Mouse (Mus musculus) lung, embryonic 15.5 days (tissue): Measurements from ENCODE around the gene Efl1. TPM values are rescaled to one million over a fixed set of nuclear protein-coding genes. Genes with fewer than 3 reads are reported as not detected.
A peak's percentile ranks its signal among the peaks of the same experiment; 100 is the strongest.

Experiments used
- ATAC-seq: fragments of 200-750 bp; cut with Nextera tagmentation; 2 replicates; pipeline ENCODE4 v1.8.0; 2017; ENCODE audit warnings: moderate number of reproducible peaks, borderline replicate concordance; ENCODE audit not compliant: low FRiP score, low TSS enrichment; ENCODE audit errors: extremely low read depth
- H3K27ac ChIP-seq: fragments of 300-500 bp; sonication (generic); 2 replicates; pipeline ENCODE4 v1.5.1; 2015; ENCODE audit warnings: moderate library complexity, mild to moderate bottlenecking, inconsistent platforms
- H3K27me3 ChIP-seq: fragments of 300-500 bp; sonication (generic); 2 replicates; pipeline ENCODE4 v1.6.1; 2015; ENCODE audit warnings: inconsistent platforms
- H3K36me3 ChIP-seq: fragments of 300-500 bp; sonication (generic); 2 replicates; pipeline ENCODE4 v1.6.1; 2015; ENCODE audit warnings: inconsistent platforms
- H3K4me1 ChIP-seq: fragments of 300-500 bp; sonication (generic); 2 replicates; pipeline ENCODE4 v1.6.1; 2015; ENCODE audit warnings: inconsistent platforms
- H3K4me2 ChIP-seq: fragments of 300-500 bp; sonication (generic); 2 replicates; pipeline ENCODE4 v1.6.1; 2015; ENCODE audit warnings: inconsistent platforms, mild to moderate bottlenecking, moderate library complexity
- H3K4me3 ChIP-seq: fragments of 300-500 bp; sonication (generic); 2 replicates; pipeline ENCODE4 v1.5.1; 2015; ENCODE audit warnings: mild to moderate bottlenecking, inconsistent platforms
- H3K9ac ChIP-seq: fragments of 300-500 bp; sonication (generic); 2 replicates; pipeline ENCODE4 v1.6.1; 2015; ENCODE audit warnings: inconsistent platforms
- H3K9me3 ChIP-seq: fragments of 300-500 bp; sonication (generic); 2 replicates; pipeline ENCODE4 v1.6.1; 2016; ENCODE audit warnings: inconsistent platforms
- WGBS: fragments of 180-500 bp; shearing (Covaris S2); methylation state at CpG from one replicate; pipeline ENCODE4 v1.1.7; 2015; 5-methylcytosine and 5-hydroxymethylcytosine counted together
- polyA plus RNA-seq: library from polyadenylated mRNA; unstranded; fragments of >200 nt; fragmentation: Nextera tagmentation; extraction: Ambion mirVana; gene quantifications from 2 replicates; pipeline ENCODE4 v1.2.1, GENCODE M21; 2015

The Efl1 gene
- 19.5 and 20.7 TPM in 2 replicates for polyA plus RNA-seq

DNA sequence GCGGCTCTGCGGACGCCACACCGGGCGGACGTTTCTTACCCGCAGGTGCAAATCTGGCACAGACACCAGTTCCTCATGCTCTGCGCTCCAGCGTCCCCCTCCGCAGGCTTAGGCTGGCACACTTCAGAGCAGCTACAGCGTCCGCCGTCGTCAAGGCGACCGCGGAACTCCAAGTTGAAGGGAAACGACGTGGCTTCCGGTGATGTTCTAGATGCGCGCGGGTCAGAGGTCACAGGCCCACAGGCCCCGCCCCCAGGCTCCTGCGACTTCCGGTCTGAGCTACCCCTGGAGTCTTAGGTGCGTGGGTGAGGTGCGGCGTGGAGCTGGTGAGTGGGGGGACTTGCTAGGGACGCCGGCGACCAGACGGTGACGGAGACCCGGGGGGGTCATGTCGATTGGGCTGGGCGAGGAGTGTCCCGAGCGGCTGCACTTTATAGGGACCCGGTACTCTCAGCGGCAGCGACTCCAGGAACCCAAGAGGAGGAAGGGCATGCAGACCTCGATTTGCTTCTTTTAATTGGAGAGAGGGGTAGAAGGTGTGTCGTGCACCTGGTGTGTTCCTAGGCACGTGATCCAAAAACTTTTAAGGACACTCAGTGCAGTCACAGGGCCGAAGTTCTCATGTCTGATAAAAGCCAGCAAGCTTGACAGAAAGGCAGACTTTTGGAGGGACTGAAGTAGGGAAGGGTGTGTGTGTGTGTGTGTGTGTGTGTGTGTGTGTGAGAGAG lies at the start of gene Efl1, which contains the start of gene Saxo2:
Efl1 (plus strand) TSS at position 262 of the 728 bp plus-strand sequence.
Saxo2 (minus strand) TSS at position 176 of the 728 bp plus-strand sequence.
- Histone ChIP-seq H3K9ac (peak within 1 kb of the TSS; percentile 63), H3K27ac (0 out of 2 replicates have a peak within 1 kb of the TSS, but pooled peaks have one; percentile 29), H3K9me3 (no peaks in the 10 kb centered on the region), H3K4me3 (peak within 1 kb of the TSS; percentile 82), H3K4me1 (no peaks in the 10 kb centered on the region), H3K27me3 (no peaks in the 10 kb centered on the region), H3K36me3 (peaks cover 8% of the 10 kb centered on the region; the same call in 1 of the 2 replicates), H3K4me2 (peak within 1 kb of the TSS; percentile 73)
- peak; percentile 98 for ATAC-seq
- WGBS, result under 1% methylated on average over 46 of the region's 46 CpGs

DNA sequence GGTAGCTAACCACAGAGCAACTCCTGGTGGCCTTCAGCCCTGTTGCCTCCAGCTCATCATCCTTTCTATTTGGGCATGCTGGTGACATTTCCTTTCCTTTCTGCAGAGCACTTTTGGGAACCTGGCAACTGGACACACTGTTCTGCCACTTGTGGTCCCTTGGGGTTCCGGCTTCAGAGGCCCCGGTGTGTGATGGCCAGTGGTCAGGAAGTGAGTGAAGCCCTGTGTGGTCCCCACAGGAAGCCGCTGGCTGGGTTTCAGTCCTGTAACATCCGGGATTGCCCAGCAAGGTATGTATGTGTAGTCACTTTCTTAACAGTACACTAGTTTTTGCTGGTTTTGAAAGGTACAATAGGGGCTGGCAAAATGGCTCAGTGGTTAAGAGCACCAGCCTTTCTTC lies 46.4 kb upstream of the Efl1 start:
- Histone ChIP-seq H3K9ac (no peak overlapping the region), H3K4me1 (peaks cover 4% of the 10 kb centered on the region; the same call in 1 of the 2 replicates), H3K27me3 (no peaks in the 10 kb centered on the region), H3K27ac (no peak overlapping the region), H3K9me3 (no peaks in the 10 kb centered on the region), H3K4me2 (no peak overlapping the region), H3K36me3 (no peaks in the 10 kb centered on the region), H3K4me3 (no peak overlapping the region)
- WGBS, result 65% methylated on average over 4 of the region's 4 CpGs
- no peak for ATAC-seq

DNA sequence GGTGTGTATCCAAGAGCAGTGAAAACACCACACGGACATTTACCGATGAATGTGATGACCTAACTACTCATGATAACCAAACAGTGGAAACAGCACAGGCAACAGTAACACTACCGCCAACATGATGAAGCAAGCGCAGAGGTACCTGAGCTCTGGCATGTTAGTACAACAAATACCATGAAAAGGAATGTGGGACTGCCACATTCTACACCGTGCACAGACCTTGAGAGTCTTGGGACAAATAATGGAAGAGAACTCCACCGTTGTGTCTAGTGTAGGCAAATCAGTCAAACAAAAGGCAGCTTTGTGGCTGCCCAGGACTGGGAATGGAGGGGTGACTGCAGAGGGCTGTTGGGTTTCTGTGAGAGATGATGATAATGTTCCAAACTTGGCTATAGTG lies 43.0 kb upstream of the Efl1 start:
- Histone ChIP-seq H3K4me3 (no peak overlapping the region), H3K9ac (no peak overlapping the region), H3K9me3 (no peaks in the 10 kb centered on the region), H3K4me2 (no peak overlapping the region), H3K27ac (peak overlapping the region; percentile 77), H3K4me1 (peaks cover 4% of the 10 kb centered on the region; the same call in 1 of the 2 replicates), H3K36me3 (no peaks in the 10 kb centered on the region), H3K27me3 (no peaks in the 10 kb centered on the region)
- peak; percentile 74; the same call in 1 of the 2 replicates for ATAC-seq
- 59% methylated on average over 6 of the region's 6 CpGs for WGBS

DNA sequence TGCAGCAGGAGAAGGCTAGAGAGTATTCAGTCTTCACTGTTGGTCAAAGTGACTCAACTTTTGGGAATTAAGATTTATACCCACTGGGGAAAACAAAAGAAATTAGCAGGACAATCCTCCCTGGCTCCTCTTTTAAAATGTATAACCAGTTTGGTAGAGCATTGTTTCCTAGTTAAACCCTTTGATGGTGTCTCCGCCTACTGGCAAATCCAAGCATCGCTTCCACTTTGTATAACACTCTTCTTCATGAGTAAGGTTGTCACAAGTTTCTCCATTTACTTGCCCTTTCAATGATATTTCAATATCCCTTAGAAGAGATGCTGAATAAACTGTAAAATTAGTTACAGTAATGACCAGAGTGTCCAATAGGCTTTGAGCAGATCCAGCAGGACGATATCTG lies 38.8 kb upstream of the Efl1 start:
- Histone ChIP-seq H3K9me3 (no peaks in the 10 kb centered on the region), H3K27me3 (no peaks in the 10 kb centered on the region), H3K27ac (no peak overlapping the region), H3K4me2 (no peak overlapping the region), H3K9ac (no peak overlapping the region), H3K4me3 (no peak overlapping the region), H3K36me3 (no peaks in the 10 kb centered on the region), H3K4me1 (peaks cover 4% of the 10 kb centered on the region; the same call in 1 of the 2 replicates)
- 59% methylated on average over 3 of the region's 3 CpGs for WGBS
- no peak for ATAC-seq

DNA sequence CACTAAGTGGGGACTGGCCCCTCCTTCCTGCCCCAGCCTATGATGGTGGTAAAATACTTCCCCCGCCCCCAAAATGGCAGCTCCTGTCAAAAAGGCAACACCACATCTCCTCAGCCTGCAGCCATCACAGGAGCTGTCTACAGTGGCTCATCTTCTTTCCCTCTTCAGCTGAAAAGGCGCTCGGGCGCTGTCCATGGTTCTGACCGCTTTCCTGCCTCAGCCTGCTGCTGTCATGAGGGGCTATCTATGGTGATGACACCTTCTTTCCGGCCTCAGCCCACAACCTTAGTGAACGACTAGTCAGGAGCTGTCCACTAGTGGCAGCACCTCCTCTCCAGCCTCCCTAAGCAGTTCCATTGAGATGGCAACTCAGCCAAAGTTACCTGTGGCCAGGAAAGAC lies 23.1 kb upstream of the Efl1 start:
- ATAC-seq, result no peak
- H3K4me1 ChIP-seq, result no peaks in the 10 kb centered on the region
- H3K4me2 ChIP-seq, result no peak overlapping the region
- H3K9me3 ChIP-seq, result no peaks in the 10 kb centered on the region
- H3K36me3 ChIP-seq, result no peaks in the 10 kb centered on the region
- H3K27me3 ChIP-seq, result no peaks in the 10 kb centered on the region
- WGBS, result 13% methylated on average over 7 of the region's 7 CpGs
- H3K9ac ChIP-seq, result no peak overlapping the region
- no peak overlapping the region for H3K27ac ChIP-seq
- H3K4me3 ChIP-seq, result no peak overlapping the region

DNA sequence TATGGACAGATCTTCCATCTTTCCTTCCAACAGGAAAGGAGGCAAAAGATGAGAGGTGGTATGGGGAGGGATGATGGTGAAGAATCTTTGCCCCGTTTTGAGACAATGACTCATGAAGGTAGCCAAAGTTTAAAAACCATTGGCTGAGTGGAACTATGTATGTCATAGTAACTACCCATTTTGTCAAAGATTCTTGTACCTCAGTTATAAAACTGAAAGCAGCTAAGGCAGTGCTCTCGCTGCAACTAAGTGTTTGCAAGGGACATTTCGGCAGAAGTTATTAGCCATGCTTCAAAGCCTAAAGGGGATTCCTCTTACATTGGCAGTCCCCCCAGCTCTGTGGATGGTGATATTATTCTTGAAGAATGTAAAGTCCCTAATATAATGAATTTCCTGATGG lies 1.2 kb upstream of the Efl1 start:
- no peak overlapping the region for H3K4me3 ChIP-seq
- no peaks in the 10 kb centered on the region for H3K9me3 ChIP-seq
- H3K4me2 ChIP-seq, result no peak overlapping the region
- no peak overlapping the region for H3K27ac ChIP-seq
- H3K36me3 ChIP-seq, result peaks cover 6% of the 10 kb centered on the region; the same call in 1 of the 2 replicates
- 79% methylated on average over 3 of the region's 3 CpGs for WGBS
- H3K9ac ChIP-seq, result no peak overlapping the region
- H3K27me3 ChIP-seq, result no peaks in the 10 kb centered on the region
- ATAC-seq, result no peak
- H3K4me1 ChIP-seq, result no peaks in the 10 kb centered on the region

DNA sequence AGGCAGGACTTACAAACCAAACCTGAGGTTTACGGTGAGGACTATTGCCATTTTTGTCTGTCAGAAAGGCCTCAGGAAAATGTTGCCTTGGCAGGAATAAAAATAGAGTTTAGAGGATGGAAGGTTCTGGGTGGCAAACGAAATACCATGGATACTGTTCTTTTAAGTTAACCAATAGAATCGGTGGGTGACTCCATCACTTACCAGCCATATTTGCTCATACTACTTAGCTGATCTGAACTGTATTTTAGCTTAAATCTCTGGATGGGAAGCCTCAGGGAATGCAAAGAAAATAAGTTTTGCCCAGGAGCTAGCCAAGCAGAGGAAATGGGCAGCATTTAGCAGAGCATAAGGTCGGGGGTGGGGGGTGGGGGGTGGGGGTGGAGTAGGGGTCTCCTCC lies 505 bp upstream of the Efl1 start:
- no peak; the same call in 1 of the 2 replicates for ATAC-seq
- WGBS, result 21% methylated on average over 4 of the region's 4 CpGs

DNA sequence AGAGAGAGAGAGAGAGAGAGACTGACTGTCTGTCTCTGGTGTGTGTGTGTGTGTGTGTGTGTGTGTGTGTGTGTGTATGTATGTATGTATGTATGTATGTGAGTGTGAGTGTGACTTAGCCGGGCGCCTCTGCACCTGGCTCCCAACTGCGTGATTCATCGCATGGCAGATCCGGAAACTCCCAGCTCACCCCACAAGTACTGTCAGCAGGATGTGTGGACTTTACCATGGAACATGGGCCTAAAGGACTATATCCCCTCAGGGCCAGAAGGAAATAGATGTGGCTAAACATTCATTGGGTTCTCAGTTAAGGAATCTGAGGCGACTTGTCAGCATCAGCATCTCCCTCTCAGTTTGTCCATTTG lies 649 bp downstream of the Efl1 start:
- no peaks in the 10 kb centered on the region for H3K27me3 ChIP-seq
- H3K27ac ChIP-seq, result 0 out of 2 replicates have a peak overlapping the region, but pooled peaks have one; percentile 29
- H3K9ac ChIP-seq, result peak overlapping the region; percentile 63
- no peak for ATAC-seq
- H3K4me1 ChIP-seq, result no peaks in the 10 kb centered on the region
- H3K4me2 ChIP-seq, result peak overlapping the region; percentile 73
- H3K36me3 ChIP-seq, result peaks cover 8% of the 10 kb centered on the region; the same call in 1 of the 2 replicates
- 7% methylated on average over 6 of the region's 6 CpGs for WGBS
- H3K9me3 ChIP-seq, result no peaks in the 10 kb centered on the region
- H3K4me3 ChIP-seq, result peak overlapping the region; percentile 82

More for the DNA sequence above, 505 bp upstream of the Efl1 start:
- Histone ChIP-seq H3K4me1 (no peaks in the 10 kb centered on the region), H3K27ac (no peak overlapping the region), H3K9me3 (no peaks in the 10 kb centered on the region), H3K36me3 (peaks cover 8% of the 10 kb centered on the region; the same call in 1 of the 2 replicates), H3K9ac (peak overlapping the region; percentile 63; the same call in 1 of the 2 replicates), H3K27me3 (no peaks in the 10 kb centered on the region), H3K4me2 (peak overlapping the region; percentile 73), H3K4me3 (peak overlapping the region; percentile 82)

DNA sequence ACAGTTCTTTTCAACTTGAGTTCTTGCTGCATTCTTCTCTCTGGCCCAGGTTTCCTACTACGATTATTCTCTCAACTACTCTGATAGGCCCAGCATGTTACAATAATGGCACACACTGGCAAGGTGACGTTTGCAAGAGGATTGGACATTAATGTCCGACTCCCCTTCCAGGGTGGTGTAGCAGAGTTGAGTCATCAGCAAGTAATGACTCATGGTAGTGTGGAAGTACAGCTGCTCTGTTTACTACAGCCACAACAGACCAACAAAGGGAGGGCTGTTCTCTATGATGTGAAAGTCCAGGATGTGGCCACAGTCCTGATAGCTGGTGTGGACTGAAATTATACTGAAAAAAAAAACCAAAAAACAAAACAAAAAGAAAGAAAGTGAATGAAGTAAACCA lies 16.2 kb downstream of the Efl1 start:
- Histone ChIP-seq H3K9me3 (no peaks in the 10 kb centered on the region), H3K27me3 (no peaks in the 10 kb centered on the region), H3K27ac (no peak overlapping the region), H3K4me3 (no peak overlapping the region), H3K9ac (no peak overlapping the region), H3K4me2 (no peak overlapping the region), H3K36me3 (peaks cover 36% of the 10 kb centered on the region), H3K4me1 (no peaks in the 10 kb centered on the region)
- WGBS, result 87% methylated on average over 3 of the region's 3 CpGs
- ATAC-seq, result no peak

DNA sequence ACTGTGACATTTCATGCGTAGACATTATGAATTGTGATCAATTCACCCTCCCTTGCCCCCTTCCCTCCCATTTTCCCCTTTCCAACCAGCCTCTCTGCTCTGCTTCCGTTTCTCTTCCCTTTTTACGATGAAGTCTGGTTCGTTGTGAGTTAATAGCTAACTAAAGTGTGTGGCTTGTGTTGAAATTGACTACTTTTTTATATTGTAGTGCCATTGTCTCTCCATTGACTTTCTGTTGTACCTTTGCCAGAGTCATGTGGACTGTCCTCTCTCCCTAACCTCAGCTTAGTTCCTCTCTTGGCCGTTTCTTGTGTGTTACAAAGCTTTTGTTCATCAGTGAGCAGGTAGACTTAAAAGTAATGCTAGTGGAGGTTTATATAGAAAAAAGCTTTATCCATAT lies 27.6 kb downstream of the Efl1 start:
- no peak overlapping the region for H3K4me3 ChIP-seq

DNA sequence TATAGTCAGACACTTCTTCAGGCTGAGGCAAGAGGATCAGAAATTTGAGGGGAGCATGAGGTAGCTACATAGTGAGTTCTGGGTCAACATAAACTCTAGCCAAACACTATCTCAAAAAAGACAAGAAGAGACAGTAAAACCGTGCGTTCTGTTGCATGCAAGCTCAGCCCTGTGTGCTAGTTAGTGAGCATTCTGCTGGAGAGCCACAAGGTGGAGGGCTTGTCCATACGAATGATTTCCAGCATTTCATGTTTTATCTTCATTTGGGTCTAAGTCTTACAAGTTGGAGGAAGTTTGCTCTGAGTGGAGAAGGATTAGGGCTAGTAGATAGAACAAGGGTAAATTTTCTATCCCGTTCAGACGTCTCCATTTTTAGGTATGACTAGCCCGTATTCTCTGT lies 28.4 kb downstream of the Efl1 start:
- no peak for ATAC-seq
- H3K9me3 ChIP-seq, result no peaks in the 10 kb centered on the region
- peaks cover 30% of the 10 kb centered on the region for H3K36me3 ChIP-seq
- 0 out of 2 replicates have a peak, but pooled peaks cover 2% of the 10 kb centered on the region for H3K4me1 ChIP-seq
- no peak overlapping the region for H3K4me2 ChIP-seq
- no peak overlapping the region for H3K4me3 ChIP-seq
- no peaks in the 10 kb centered on the region for H3K27me3 ChIP-seq
- 80% methylated on average over 6 of the region's 6 CpGs for WGBS
- H3K27ac ChIP-seq, result no peak overlapping the region
- no peak overlapping the region for H3K9ac ChIP-seq

More for the DNA sequence above, 27.6 kb downstream of the Efl1 start:
- no peak overlapping the region for H3K9ac ChIP-seq
- peaks cover 33% of the 10 kb centered on the region for H3K36me3 ChIP-seq
- no peak overlapping the region for H3K4me2 ChIP-seq
- WGBS, result 55% methylated on average over 5 of the region's 5 CpGs
- H3K4me1 ChIP-seq, result 0 out of 2 replicates have a peak, but pooled peaks cover 2% of the 10 kb centered on the region
- H3K27ac ChIP-seq, result no peak overlapping the region
- no peaks in the 10 kb centered on the region for H3K9me3 ChIP-seq
- no peak for ATAC-seq
- H3K27me3 ChIP-seq, result no peaks in the 10 kb centered on the region

DNA sequence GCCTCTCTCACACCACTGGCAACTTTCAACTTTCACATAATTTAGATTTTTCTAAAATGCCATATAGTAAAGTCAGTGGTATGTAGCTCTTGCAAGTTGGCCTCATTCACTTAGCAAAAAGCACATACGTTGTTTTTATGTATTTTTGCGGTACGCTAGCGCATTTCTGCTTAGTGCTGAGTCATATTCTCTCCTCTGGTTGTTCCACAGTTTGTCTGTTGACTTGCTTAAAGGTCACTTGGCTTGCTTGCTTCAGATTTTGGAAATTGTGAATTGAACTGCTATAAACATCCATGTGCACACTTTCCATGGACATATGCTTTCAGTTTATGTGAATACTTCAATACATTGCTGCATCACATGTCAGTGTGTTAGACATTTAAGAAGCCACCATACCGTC lies 31.5 kb downstream of the Efl1 start:
- Histone ChIP-seq H3K4me1 (0 out of 2 replicates have a peak, but pooled peaks cover 2% of the 10 kb centered on the region), H3K4me2 (no peak overlapping the region), H3K4me3 (no peak overlapping the region), H3K27ac (no peak overlapping the region), H3K27me3 (no peaks in the 10 kb centered on the region), H3K36me3 (peaks cover 25% of the 10 kb centered on the region), H3K9ac (no peak overlapping the region), H3K9me3 (no peaks in the 10 kb centered on the region)
- 69% methylated on average over 5 of the region's 5 CpGs for WGBS
- ATAC-seq, result no peak
